Mouse (Mus musculus): ENCODE results near the gene Itpk1.
"Not testable (repeated sequence)": the region's sequence is repeated elsewhere in the genome, so short reads cannot be mapped to it uniquely, and the experiment has no call there.

Gene Itpk1

GRCm38 (mm10) chr12:102660906-102661651 is 43.7 kb downstream of the Itpk1 start:
- no peak for DNase-seq (ENCODE audit: low spot score)

GRCm38 (mm10) chr12:102653003-102653402 is 51.7 kb downstream of the Itpk1 start:
- no peak for DNase-seq (ENCODE audit: low spot score)

GRCm38 (mm10) chr12:102652420-102652819 is 52.3 kb downstream of the Itpk1 start:
- no peak for DNase-seq (ENCODE audit: low spot score)

- no peak for DNase-seq (ENCODE audit: low spot score)
These were observed 52.9 kb downstream of the Itpk1 start for GRCm38 (mm10) chr12:102651871-102652270.

- no peak for DNase-seq (ENCODE audit: low spot score)
These were observed 53.3 kb downstream of the Itpk1 start for GRCm38 (mm10) chr12:102651401-102651800.

GRCm38 (mm10) chr12:102650649-102651048 is 54.1 kb downstream of the Itpk1 start:
- DNase-seq (ENCODE audit: low spot score): no peak

GRCm38 (mm10) chr12:102647839-102648564 is 56.7 kb downstream of the Itpk1 start:
- DNase-seq (ENCODE audit: low spot score): no peak

GRCm38 (mm10) chr12:102646586-102647260 is 58.0 kb downstream of the Itpk1 start:
- DNase-seq (ENCODE audit: low spot score): no peak

- DNase-seq (ENCODE audit: low spot score): no peak
These were observed 58.7 kb downstream of the Itpk1 start for GRCm38 (mm10) chr12:102645911-102646585.

- DNase-seq (ENCODE audit: low spot score): no peak
These were observed 61.4 kb downstream of the Itpk1 start for GRCm38 (mm10) chr12:102643316-102643715.

GRCm38 (mm10) chr12:102640436-102641163 is 64.1 kb downstream of the Itpk1 start:
- no peak for DNase-seq (ENCODE audit: low spot score)

- no peak for DNase-seq (ENCODE audit: low spot score)
These were observed 65.9 kb downstream of the Itpk1 start for GRCm38 (mm10) chr12:102638878-102639277.

GRCm38 (mm10) chr12:102637235-102637634 is 67.5 kb downstream of the Itpk1 start:
- no peak for DNase-seq (ENCODE audit: low spot score)

GRCm38 (mm10) chr12:102634436-102635050 is 70.2 kb downstream of the Itpk1 start:
- DNase-seq (ENCODE audit: low spot score): no peak

- DNase-seq (ENCODE audit: low spot score): no peak
These were observed 71.6 kb downstream of the Itpk1 start for GRCm38 (mm10) chr12:102633083-102633501.

GRCm38 (mm10) chr12:102631690-102632089 is 73.0 kb downstream of the Itpk1 start:
- no peak for DNase-seq (ENCODE audit: low spot score)

- DNase-seq (ENCODE audit: low spot score): not testable (repeated sequence)
These were observed 74.3 kb downstream of the Itpk1 start for GRCm38 (mm10) chr12:102630471-102630870.

- no peak for DNase-seq (ENCODE audit: low spot score)
These were observed 76.5 kb downstream of the Itpk1 start for GRCm38 (mm10) chr12:102628221-102628620.

GRCm38 (mm10) chr12:102627545-102627944 is 77.2 kb downstream of the Itpk1 start:
- DNase-seq (ENCODE audit: low spot score): no peak

GRCm38 (mm10) chr12:102626841-102627240 is 77.9 kb downstream of the Itpk1 start:
- DNase-seq (ENCODE audit: low spot score): no peak

GRCm38 (mm10) chr12:102625717-102626116 is 79.0 kb downstream of the Itpk1 start:
- DNase-seq (ENCODE audit: low spot score): no peak
